Mouse (Mus musculus) kidney, embryonic 16.5 days (tissue): ENCODE measurements around the gene Ctnnbl1. TPM values are rescaled to one million over a fixed set of nuclear protein-coding genes. Genes with fewer than 3 reads are reported as not detected.

Experiments used
- ATAC-seq: fragments of 200-750 bp; cut with Nextera tagmentation; 2 replicates; pipeline ENCODE4 v1.8.0; 2017; ENCODE audit warnings: moderate TSS enrichment; ENCODE audit not compliant: low FRiP score, low TSS enrichment
- H3K27ac ChIP-seq: fragments of 300-500 bp; sonication (generic); 2 replicates; pipeline ENCODE4 v1.5.1; 2014; ENCODE audit warnings: low read length
- H3K27me3 ChIP-seq: fragments of 300-500 bp; sonication (generic); 2 replicates; pipeline ENCODE4 v1.6.1; 2014; ENCODE audit warnings: low read length, control low read depth, mixed read lengths; ENCODE audit not compliant: insufficient read depth
- H3K36me3 ChIP-seq: fragments of 300-500 bp; sonication (generic); 2 replicates; pipeline ENCODE4 v1.6.1; 2014; ENCODE audit warnings: low read length, control low read depth, mixed read lengths; ENCODE audit not compliant: insufficient read depth
- H3K4me1 ChIP-seq: fragments of 300-500 bp; sonication (generic); 2 replicates; pipeline ENCODE4 v1.6.1; 2014; ENCODE audit warnings: low read length, control low read depth, mixed read lengths; ENCODE audit not compliant: insufficient read depth
- H3K4me2 ChIP-seq: fragments of 300-500 bp; sonication (generic); replicated peaks from 2 replicates; pipeline ENCODE4 v1.6.1; 2014; ENCODE audit warnings: low read depth, low read length
- H3K4me3 ChIP-seq: fragments of 300-500 bp; sonication (generic); 2 replicates; pipeline ENCODE4 v1.5.1; 2014; ENCODE audit warnings: mild to moderate bottlenecking, low read length
- H3K9ac ChIP-seq: fragments of 300-500 bp; sonication (generic); replicated peaks from 2 replicates; pipeline ENCODE4 v1.6.1; 2014; ENCODE audit warnings: low read length
- H3K9me3 ChIP-seq: fragments of 300-500 bp; sonication (generic); 2 replicates; pipeline ENCODE4 v1.6.1; 2016; ENCODE audit warnings: low read length, control low read depth
- WGBS: fragments of 180-500 bp; shearing (Covaris S2); extraction: QIAGEN DNeasy Blood & Tissue Kit; methylation state at CpG from one replicate; pipeline ENCODE4 v1.1.7; 2014; 5-methylcytosine and 5-hydroxymethylcytosine counted together
- polyA plus RNA-seq: library from polyadenylated mRNA; unstranded; fragments of >200 nt; fragmentation: Nextera tagmentation; extraction: Ambion mirVana; gene quantifications from 2 replicates; pipeline ENCODE4 v1.2.1, GENCODE M21; 2015

Ctnnbl1 gene
- polyA plus RNA-seq, 1 experiment from 2014 or later, result 72.0 TPM

- H3K4me3 ChIP-seq, result no peak overlapping the region
- 46% methylated on average over 7 of the region's 7 CpGs for WGBS
- no peak overlapping the region for H3K27ac ChIP-seq
- no peak overlapping the region for H3K9ac ChIP-seq
- H3K4me1 ChIP-seq, result peaks cover 5% of the 10 kb centered on the region; the same call in 1 of the 2 replicates
- no peak for ATAC-seq
- no peaks in the 10 kb centered on the region for H3K36me3 ChIP-seq
- H3K4me2 ChIP-seq, result no peak overlapping the region
- no peaks in the 10 kb centered on the region for H3K27me3 ChIP-seq
- H3K9me3 ChIP-seq, result no peaks in the 10 kb centered on the region
Observed at GRCm38 (mm10) chr2:157858317-157858716, 121.1 kb downstream of the Ctnnbl1 start.

- 77% methylated on average over 8 of the region's 8 CpGs for WGBS
- Histone ChIP-seq H3K4me1 (peaks cover 5% of the 10 kb centered on the region; the same call in 1 of the 2 replicates), H3K4me2 (no peak overlapping the region), H3K36me3 (no peaks in the 10 kb centered on the region), H3K9me3 (no peaks in the 10 kb centered on the region), H3K9ac (no peak overlapping the region), H3K27ac (no peak overlapping the region), H3K27me3 (no peaks in the 10 kb centered on the region), H3K4me3 (no peak overlapping the region)
- ATAC-seq, result no peak
Observed at GRCm38 (mm10) chr2:157859046-157859701, 122.0 kb downstream of the Ctnnbl1 start.

- no peak for ATAC-seq
- Histone ChIP-seq H3K4me2 (no peak overlapping the region), H3K27ac (no peak overlapping the region), H3K27me3 (no peaks in the 10 kb centered on the region), H3K9me3 (no peaks in the 10 kb centered on the region), H3K4me3 (no peak overlapping the region), H3K4me1 (peaks cover 5% of the 10 kb centered on the region; the same call in 1 of the 2 replicates), H3K9ac (no peak overlapping the region), H3K36me3 (no peaks in the 10 kb centered on the region)
- 82% methylated on average over 10 of the region's 10 CpGs for WGBS
Observed at GRCm38 (mm10) chr2:157861273-157861944, 124.2 kb downstream of the Ctnnbl1 start.

GRCm38 (mm10) chr2:157862306-157862705 is 125.1 kb downstream of the Ctnnbl1 start:
- ATAC-seq, result no peak
- no peak overlapping the region for H3K4me3 ChIP-seq
- 80% methylated on average over 10 of the region's 10 CpGs for WGBS

GRCm38 (mm10) chr2:157867126-157867525 is 129.9 kb downstream of the Ctnnbl1 start:
- H3K9me3 ChIP-seq, result no peaks in the 10 kb centered on the region
- WGBS, result 91% methylated on average over 3 of the region's 3 CpGs
- no peak overlapping the region for H3K4me3 ChIP-seq
- peaks cover 5% of the 10 kb centered on the region; the same call in 1 of the 2 replicates for H3K4me1 ChIP-seq
- no peaks in the 10 kb centered on the region for H3K27me3 ChIP-seq
- no peaks in the 10 kb centered on the region for H3K36me3 ChIP-seq
- ATAC-seq, result peak; percentile 69; the same call in 1 of the 2 replicates
- no peak overlapping the region for H3K9ac ChIP-seq
- no peak overlapping the region for H3K27ac ChIP-seq
- no peak overlapping the region for H3K4me2 ChIP-seq

More at GRCm38 (mm10) chr2:157862306-157862705, 125.1 kb downstream of the Ctnnbl1 start:
- Histone ChIP-seq H3K27ac (no peak overlapping the region), H3K9me3 (no peaks in the 10 kb centered on the region), H3K4me2 (no peak overlapping the region), H3K9ac (no peak overlapping the region), H3K36me3 (no peaks in the 10 kb centered on the region), H3K27me3 (no peaks in the 10 kb centered on the region), H3K4me1 (peaks cover 5% of the 10 kb centered on the region; the same call in 1 of the 2 replicates)

- Histone ChIP-seq H3K9me3 (no peaks in the 10 kb centered on the region), H3K36me3 (no peaks in the 10 kb centered on the region; the same call in 1 of the 2 replicates), H3K27ac (no peak overlapping the region), H3K4me3 (no peak overlapping the region), H3K27me3 (no peaks in the 10 kb centered on the region), H3K4me1 (peaks cover 5% of the 10 kb centered on the region; the same call in 1 of the 2 replicates), H3K4me2 (no peak overlapping the region), H3K9ac (no peak overlapping the region)
- ATAC-seq, result no peak
- 47% methylated on average over 6 of the region's 6 CpGs for WGBS
Observed at GRCm38 (mm10) chr2:157870247-157870646, 133.0 kb downstream of the Ctnnbl1 start.

- Histone ChIP-seq H3K9ac (no peak overlapping the region), H3K27ac (no peak overlapping the region), H3K9me3 (no peaks in the 10 kb centered on the region), H3K36me3 (peaks cover 5% of the 10 kb centered on the region; the same call in 1 of the 2 replicates), H3K4me2 (no peak overlapping the region), H3K4me3 (no peak overlapping the region), H3K4me1 (peaks cover 5% of the 10 kb centered on the region; the same call in 1 of the 2 replicates), H3K27me3 (no peaks in the 10 kb centered on the region)
- 76% methylated on average over 6 of the region's 6 CpGs for WGBS
- no peak for ATAC-seq
Observed at GRCm38 (mm10) chr2:157873223-157873622, 136.0 kb downstream of the Ctnnbl1 start.

- Histone ChIP-seq H3K4me1 (peaks cover 5% of the 10 kb centered on the region; the same call in 1 of the 2 replicates), H3K27ac (no peak overlapping the region), H3K9ac (no peak overlapping the region), H3K4me3 (no peak overlapping the region), H3K27me3 (no peaks in the 10 kb centered on the region), H3K4me2 (no peak overlapping the region), H3K9me3 (no peaks in the 10 kb centered on the region), H3K36me3 (peaks cover 5% of the 10 kb centered on the region; the same call in 1 of the 2 replicates)
- ATAC-seq, result no peak
- 71% methylated on average over 1 of the region's 1 CpGs for WGBS
Observed at GRCm38 (mm10) chr2:157873691-157874090, 136.5 kb downstream of the Ctnnbl1 start.

- Histone ChIP-seq H3K27me3 (no peaks in the 10 kb centered on the region), H3K27ac (no peak overlapping the region), H3K4me3 (no peak overlapping the region), H3K9me3 (no peaks in the 10 kb centered on the region), H3K9ac (no peak overlapping the region), H3K36me3 (peaks cover 5% of the 10 kb centered on the region; the same call in 1 of the 2 replicates), H3K4me2 (no peak overlapping the region), H3K4me1 (peaks cover 3% of the 10 kb centered on the region; the same call in 1 of the 2 replicates)
- WGBS, result 71% methylated on average over 8 of the region's 8 CpGs
- no peak for ATAC-seq
Observed at GRCm38 (mm10) chr2:157875111-157875510, 137.9 kb downstream of the Ctnnbl1 start.

GRCm38 (mm10) chr2:157877394-157877793 is 140.2 kb downstream of the Ctnnbl1 start:
- H3K4me3 ChIP-seq, result no peak overlapping the region
- 94% methylated on average over 3 of the region's 3 CpGs for WGBS
- no peaks in the 10 kb centered on the region for H3K9me3 ChIP-seq
- H3K4me1 ChIP-seq, result no peaks in the 10 kb centered on the region; the same call in 1 of the 2 replicates
- no peaks in the 10 kb centered on the region for H3K27me3 ChIP-seq
- no peak for ATAC-seq
- no peak overlapping the region for H3K4me2 ChIP-seq
- no peak overlapping the region for H3K9ac ChIP-seq
- H3K36me3 ChIP-seq, result peaks cover 5% of the 10 kb centered on the region; the same call in 1 of the 2 replicates
- no peak overlapping the region for H3K27ac ChIP-seq
